In genomic region chr8:80952973-80953372, GRCm38 (mm10) we compare ENCODE assay signal across 24 mouse cellular contexts.
DNase-seq lines count a peak whose midpoint lies in the region; ATAC-seq and TF ChIP-seq lines count a peak whose summit lies in the region.
"Had no signal": no experiment of that assay in that cellular context is flagged by ENCODE, and none has a peak within 500 bp of the region (broad histone marks: within the 10 kb centered on the region; RNA-seq: fewer than 3 reads in every experiment).

No protein-coding gene starts in this region.

- H3K4me1 ChIP-seq in bone marrow macrophage, adult 2 months (ENCODE audit: control insufficient read depth, insufficient read depth, low read length) = peaks cover 40% of the 10 kb centered on the region
- H3K4me1 ChIP-seq in neural tube, embryonic 14.5 days (ENCODE audit: control insufficient read depth, insufficient read depth, low read length) = peaks cover 6% of the 10 kb centered on the region; the same call in 1 of the 2 replicates
- H3K4me1 ChIP-seq: forebrain, embryonic 13.5 days had no signal

- no peaks in the 10 kb centered on the region for H3K36me3 ChIP-seq in neural tube, embryonic 14.5 days (ENCODE audit: control insufficient read depth, insufficient read depth, low read length)
- H3K36me3 ChIP-seq: embryonic facial prominence, embryonic 10.5 days; embryonic facial prominence, embryonic 12.5 days; forebrain, embryonic 15.5 days; G1E had no signal

- H3K4me2 ChIP-seq in neural tube, embryonic 14.5 days (ENCODE audit: low read depth, low read length) = no peak overlapping the region
- H3K4me2 ChIP-seq: embryonic facial prominence, embryonic 12.5 days; forebrain, embryonic 13.5 days; forebrain, embryonic 15.5 days had no signal

- TF ChIP-seq POLR2A in bone marrow macrophage, adult 2 months (IDR thresholded peaks at IDR 0.05; ENCODE audit: borderline replicate concordance, low read depth, low read length) = no peak

- H3K4me3 ChIP-seq in gastrocnemius, adult 2 months = no peak overlapping the region
- no peak overlapping the region for H3K4me3 ChIP-seq in bone marrow macrophage, adult 2 months (ENCODE audit: insufficient read depth, low read length)
- H3K4me3 ChIP-seq in neural tube, embryonic 14.5 days (ENCODE audit: low read depth, low read length) = no peak overlapping the region
- H3K4me3 ChIP-seq: embryonic facial prominence, embryonic 10.5 days; embryonic facial prominence, embryonic 12.5 days; forebrain, embryonic 13.5 days; forebrain, embryonic 15.5 days had no signal

- H3K27me3 ChIP-seq in neural tube, embryonic 14.5 days (ENCODE audit: control insufficient read depth, insufficient read depth, low read length) = no peaks in the 10 kb centered on the region
- H3K27me3 ChIP-seq: CH12.LX; embryonic facial prominence, embryonic 12.5 days; forebrain, embryonic 13.5 days; forebrain, embryonic 15.5 days; Patski had no signal

- peaks cover 4% of the 10 kb centered on the region; the same call in 1 of the 2 replicates for H3K9me3 ChIP-seq in neural tube, embryonic 14.5 days (ENCODE audit: control insufficient read depth, low read length)
- H3K9me3 ChIP-seq: forebrain, embryonic 15.5 days; G1E had no signal

- no peak overlapping the region for H3K9ac ChIP-seq in neural tube, embryonic 14.5 days (replicated peaks; ENCODE audit: low read depth, low read length)
- H3K9ac ChIP-seq: embryonic facial prominence, embryonic 12.5 days; forebrain, embryonic 13.5 days; forebrain, embryonic 15.5 days; forebrain, postnatal 0 days had no signal

- WGBS in neural tube, embryonic 14.5 days = 75% methylated on average over 3 of the region's 3 CpGs

- peak overlapping the region; percentile 40; the same call in 1 of the 2 replicates for H3K27ac ChIP-seq in gastrocnemius, adult 2 months
- H3K27ac ChIP-seq in bone marrow macrophage, adult 2 months (ENCODE audit: insufficient read depth, low read depth, low read length) = peak overlapping the region; percentile 91
- H3K27ac ChIP-seq in neural tube, embryonic 14.5 days (ENCODE audit: low read depth, low read length) = no peak overlapping the region
- H3K27ac ChIP-seq: embryonic facial prominence, embryonic 10.5 days; embryonic facial prominence, embryonic 12.5 days; forebrain, embryonic 13.5 days; forebrain, embryonic 15.5 days had no signal

- no peak for DNase-seq in gastrocnemius, adult 2 months
- no peak for DNase-seq in gastrocnemius, postnatal 36 days
- no peak for DNase-seq in urinary bladder, postnatal 36 days (ENCODE audit: low spot score in 2 of 2)
- DNase-seq: adrenal gland, adult 8-10 months; adrenal gland, postnatal 14 days; adrenal gland, postnatal 36 days; B cell, adult 2 months; cerebellum, adult 11-12 months; cerebellum, adult 2 months; cerebellum, adult 9-10 months; cerebellum, postnatal 25 days had no signal

- intact Hi-C loops in gastrocnemius, adult 2 months (cut with DNase I) = no loop called here
- intact Hi-C loops in gastrocnemius, postnatal 36 days (cut with DNase I) = no loop called here

- no peak for TF ChIP-seq CTCF in gastrocnemius, adult 2 months (IDR thresholded peaks at IDR 0.05)
- TF ChIP-seq CTCF in bone marrow macrophage, adult 2 months (IDR thresholded peaks at IDR 0.05; ENCODE audit: low read depth, low read length) = no peak

- peak; percentile 45; the same call in 1 of the 2 replicates for ATAC-seq in neural tube, embryonic 14.5 days (ENCODE audit: low read depth)
- no peak for ATAC-seq in megakaryocyte, adult 5-6 weeks (ENCODE audit: poor library complexity, severe bottlenecking)
- ATAC-seq: activated CD4-positive, CD25-positive, alpha-beta regulatory T cell, adult 4 months; CD4-positive, CD25-positive, alpha-beta regulatory T cell, adult 4 months; forebrain, embryonic 13.5 days; forebrain, embryonic 15.5 days; forebrain, postnatal 0 days; Patski had no signal
